Mouse (Mus musculus) embryonic facial prominence, embryonic 12.5 days (tissue): ENCODE results near the gene Kank2. TPM values are rescaled to one million over a fixed set of nuclear protein-coding genes. Genes with fewer than 3 reads are reported as not detected.

ENCODE experiments used
- ATAC-seq: fragments of 200-750 bp; cut with Nextera tagmentation; 2 replicates; pipeline ENCODE4 v1.8.0; 2017; ENCODE audit not compliant: insufficient number of reproducible peaks, insufficient read depth, low FRiP score, low TSS enrichment
- H3K27ac ChIP-seq: fragments of 300-500 bp; sonication (generic); 2 replicates; pipeline ENCODE4 v1.5.1; 2016; ENCODE audit warnings: mild to moderate bottlenecking
- H3K27me3 ChIP-seq: fragments of 300-500 bp; sonication (generic); 2 replicates; pipeline ENCODE4 v1.6.1; 2016; ENCODE audit warnings: mild to moderate bottlenecking, moderate library complexity
- H3K36me3 ChIP-seq: fragments of 300-500 bp; sonication (generic); 2 replicates; pipeline ENCODE4 v1.6.1; 2016; ENCODE audit warnings: mild to moderate bottlenecking
- H3K4me1 ChIP-seq: fragments of 300-500 bp; sonication (generic); 2 replicates; pipeline ENCODE4 v1.6.1; 2016
- H3K4me2 ChIP-seq: fragments of 300-500 bp; sonication (generic); replicated peaks from 2 replicates; pipeline ENCODE4 v1.6.1; 2016; ENCODE audit warnings: mild to moderate bottlenecking, moderate library complexity
- H3K4me3 ChIP-seq: fragments of 300-500 bp; sonication (generic); 2 replicates; pipeline ENCODE4 v1.5.1; 2016; ENCODE audit warnings: mild to moderate bottlenecking
- H3K9ac ChIP-seq: fragments of 300-500 bp; sonication (generic); 2 replicates; pipeline ENCODE4 v1.6.1; 2016; ENCODE audit warnings: mild to moderate bottlenecking, moderate library complexity
- H3K9me3 ChIP-seq: fragments of 300-500 bp; sonication (generic); 2 replicates; pipeline ENCODE4 v1.6.1; 2016; ENCODE audit warnings: mild to moderate bottlenecking, moderate library complexity
- WGBS: fragments of 180-500 bp; shearing (Covaris S2); methylation state at CpG from one replicate; pipeline ENCODE4 v1.1.7; 2016; 5-methylcytosine and 5-hydroxymethylcytosine counted together
- polyA plus RNA-seq: library from polyadenylated mRNA; unstranded; fragments of >200 nt; fragmentation: Nextera tagmentation; extraction: Ambion mirVana; gene quantifications from 2 replicates; pipeline ENCODE4 v1.2.1, GENCODE M21; 2016

The Kank2 gene
- polyA plus RNA-seq, 1 experiment from 2014 or later = 20.4 TPM

DNA sequence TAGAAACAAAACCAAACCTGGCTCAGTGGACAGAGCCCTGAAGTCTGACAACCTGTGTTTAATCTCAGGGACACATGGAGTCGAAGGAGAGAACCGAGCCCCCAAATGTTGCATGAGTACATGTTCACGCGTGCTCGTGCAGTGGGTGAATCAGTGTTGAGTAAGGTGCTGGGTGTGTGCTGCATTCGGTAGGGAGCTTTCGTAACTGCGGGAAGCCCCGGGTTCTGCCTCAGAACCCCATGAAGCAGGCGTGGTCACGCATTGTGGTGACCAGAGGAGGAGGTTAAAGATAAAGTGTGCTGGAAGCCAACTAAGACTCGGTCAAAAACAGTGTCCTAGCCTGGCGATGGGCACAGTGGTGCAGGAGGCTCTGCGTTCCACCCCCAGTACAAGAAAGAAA is 58.1 kb downstream of the Kank2 start:
- ATAC-seq = no peak
- WGBS = 98% methylated on average over 14 of the region's 14 CpGs

DNA sequence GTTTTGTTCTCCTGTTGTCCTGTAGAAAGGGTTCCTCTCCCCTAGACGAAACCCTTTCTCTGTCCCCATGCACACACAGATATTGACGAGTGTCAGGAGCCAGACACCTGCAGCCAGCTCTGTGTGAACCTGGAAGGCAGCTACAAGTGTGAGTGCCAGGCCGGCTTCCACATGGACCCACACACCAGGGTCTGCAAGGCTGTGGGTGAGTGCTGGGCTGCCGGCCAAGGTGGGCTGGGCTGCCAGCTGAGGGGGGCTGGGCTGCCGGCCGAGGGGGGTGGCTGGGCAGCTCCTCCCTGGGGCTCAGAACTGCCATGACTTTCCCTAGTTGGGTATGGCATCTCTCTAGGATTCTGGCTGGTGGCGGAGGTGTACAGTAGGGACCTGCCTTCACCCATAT is 59.8 kb downstream of the Kank2 start:
- Histone ChIP-seq H3K9me3 (no peaks in the 10 kb centered on the region), H3K9ac (no peak overlapping the region), H3K27me3 (no peaks in the 10 kb centered on the region), H3K36me3 (peaks cover 87% of the 10 kb centered on the region), H3K27ac (no peak overlapping the region), H3K4me1 (no peaks in the 10 kb centered on the region), H3K4me2 (no peak overlapping the region), H3K4me3 (no peak overlapping the region)
- 85% methylated on average over 7 of the region's 7 CpGs for whole genome bisulfite sequencing
- no peak for ATAC-seq

More for the DNA sequence above, 58.1 kb downstream of the Kank2 start:
- Histone ChIP-seq H3K4me2 (no peak overlapping the region), H3K4me1 (no peaks in the 10 kb centered on the region), H3K9me3 (no peaks in the 10 kb centered on the region), H3K4me3 (no peak overlapping the region), H3K27ac (no peak overlapping the region), H3K27me3 (no peaks in the 10 kb centered on the region), H3K9ac (no peak overlapping the region), H3K36me3 (peaks cover 87% of the 10 kb centered on the region)

DNA sequence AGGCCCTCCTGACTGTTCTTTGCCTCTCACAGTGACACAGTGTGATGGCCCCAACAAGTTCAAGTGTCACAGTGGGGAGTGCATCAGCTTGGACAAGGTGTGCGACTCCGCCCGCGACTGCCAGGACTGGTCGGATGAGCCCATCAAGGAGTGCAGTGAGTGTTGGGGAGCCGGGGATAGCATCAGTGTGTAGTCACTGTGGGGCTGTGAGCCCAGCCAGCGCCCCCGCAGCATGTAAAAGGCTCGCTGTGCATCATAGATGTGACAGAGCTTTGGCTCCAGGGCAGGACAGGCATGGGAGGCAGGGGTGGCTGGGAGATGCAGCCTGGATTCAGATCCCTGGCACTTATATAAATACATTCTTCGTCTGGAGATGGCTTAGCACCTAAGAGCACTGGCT is 61.4 kb downstream of the Kank2 start:
- Histone ChIP-seq H3K4me2 (no peak overlapping the region), H3K9me3 (no peaks in the 10 kb centered on the region), H3K27me3 (no peaks in the 10 kb centered on the region), H3K9ac (no peak overlapping the region), H3K4me1 (no peaks in the 10 kb centered on the region), H3K4me3 (no peak overlapping the region), H3K27ac (no peak overlapping the region), H3K36me3 (peaks cover 91% of the 10 kb centered on the region)
- no peak for ATAC-seq
- 94% methylated on average over 10 of the region's 10 CpGs for WGBS

DNA sequence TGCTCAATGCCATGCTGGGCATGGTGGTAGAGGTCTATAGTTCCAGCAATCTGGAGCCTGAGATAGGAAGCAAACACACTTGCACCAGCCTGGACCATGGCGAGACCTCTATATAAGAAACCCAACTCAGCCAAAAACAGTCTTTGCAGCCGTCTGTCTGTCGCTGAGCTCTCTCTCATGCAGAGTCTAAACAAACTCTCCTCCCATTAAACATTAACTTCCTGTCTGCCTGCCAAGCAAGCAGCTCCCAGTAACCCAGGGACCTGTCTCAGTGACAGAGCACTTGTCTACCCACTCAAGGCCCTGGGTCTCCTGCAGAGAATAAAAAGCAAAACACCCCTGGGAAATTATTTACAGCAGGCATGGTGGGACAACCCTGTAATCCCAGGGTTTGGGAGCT is 62.0 kb downstream of the Kank2 start:
- ATAC-seq = no peak
- no peaks in the 10 kb centered on the region for H3K9me3 ChIP-seq
- H3K27ac ChIP-seq = no peak overlapping the region
- H3K4me2 ChIP-seq = no peak overlapping the region
- no peak overlapping the region for H3K4me3 ChIP-seq
- no peaks in the 10 kb centered on the region for H3K4me1 ChIP-seq
- H3K27me3 ChIP-seq = no peaks in the 10 kb centered on the region
- peaks cover 91% of the 10 kb centered on the region for H3K36me3 ChIP-seq
- H3K9ac ChIP-seq = no peak overlapping the region
- 86% methylated on average over 3 of the region's 3 CpGs for WGBS

DNA sequence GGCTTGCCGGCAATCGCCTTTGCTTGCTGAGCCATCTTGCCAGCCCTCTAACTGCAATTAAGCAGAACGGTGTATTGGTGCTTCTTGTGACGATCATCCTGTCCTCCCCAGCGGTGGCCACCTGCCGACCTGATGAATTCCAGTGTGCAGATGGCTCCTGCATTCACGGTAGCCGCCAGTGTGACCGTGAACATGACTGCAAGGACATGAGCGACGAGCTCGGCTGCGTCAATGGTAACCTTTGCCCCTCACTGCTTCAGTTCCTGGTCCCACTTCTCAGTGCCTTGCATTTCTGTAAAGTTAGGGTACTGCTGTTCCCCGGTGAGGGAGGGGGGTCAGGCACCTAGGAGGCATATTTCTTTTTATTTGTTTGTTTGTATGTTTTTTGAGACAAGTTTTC is 63.4 kb downstream of the Kank2 start:
- Histone ChIP-seq H3K27ac (no peak overlapping the region), H3K36me3 (peaks cover 91% of the 10 kb centered on the region), H3K27me3 (no peaks in the 10 kb centered on the region), H3K4me3 (no peak overlapping the region), H3K9me3 (no peaks in the 10 kb centered on the region), H3K4me2 (no peak overlapping the region), H3K9ac (no peak overlapping the region), H3K4me1 (no peaks in the 10 kb centered on the region)
- WGBS = 91% methylated on average over 14 of the region's 14 CpGs
- ATAC-seq = no peak

DNA sequence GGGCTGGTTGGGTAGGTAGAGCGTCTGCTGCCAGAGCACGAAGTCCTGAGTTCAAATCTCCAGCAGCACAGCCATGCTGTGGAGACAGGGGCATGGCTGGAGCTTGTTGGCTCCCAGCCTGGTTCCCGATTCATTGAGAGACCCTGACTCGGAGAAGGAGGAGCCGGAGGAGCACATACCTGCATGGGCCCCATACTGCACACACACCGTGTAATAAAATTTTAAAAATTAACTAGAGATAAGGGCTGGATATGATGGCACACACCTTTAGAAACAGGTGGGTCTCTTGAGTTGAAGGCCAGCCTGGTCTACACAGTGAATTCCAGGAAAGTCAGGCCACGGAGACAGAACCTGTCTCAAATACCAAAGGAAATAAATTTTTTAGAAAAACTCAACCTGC is 64.6 kb downstream of the Kank2 start:
- H3K4me3 ChIP-seq = no peak overlapping the region
- peaks cover 88% of the 10 kb centered on the region for H3K36me3 ChIP-seq
- no peak for ATAC-seq
- H3K4me1 ChIP-seq = no peaks in the 10 kb centered on the region
- no peaks in the 10 kb centered on the region for H3K9me3 ChIP-seq
- 98% methylated on average over 7 of the region's 7 CpGs for WGBS
- no peak overlapping the region for H3K9ac ChIP-seq
- H3K27me3 ChIP-seq = no peaks in the 10 kb centered on the region
- no peak overlapping the region for H3K4me2 ChIP-seq
- no peak overlapping the region for H3K27ac ChIP-seq

DNA sequence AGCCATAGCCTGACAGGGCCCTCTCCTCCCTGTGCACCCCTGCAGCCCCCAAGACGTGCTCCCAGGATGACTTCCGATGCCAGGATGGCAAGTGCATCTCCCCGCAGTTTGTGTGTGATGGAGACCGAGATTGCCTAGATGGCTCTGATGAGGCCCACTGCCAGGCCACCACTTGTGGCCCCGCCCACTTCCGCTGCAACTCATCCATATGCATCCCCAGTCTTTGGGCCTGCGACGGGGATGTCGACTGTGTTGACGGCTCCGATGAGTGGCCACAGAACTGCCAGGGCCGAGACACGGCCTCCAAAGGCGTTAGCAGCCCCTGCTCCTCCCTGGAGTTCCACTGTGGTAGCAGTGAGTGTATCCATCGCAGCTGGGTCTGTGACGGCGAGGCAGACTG is 65.1 kb downstream of the Kank2 start:
- WGBS = 96% methylated on average over 17 of the region's 17 CpGs
- ATAC-seq = no peak
- H3K36me3 ChIP-seq = peaks cover 87% of the 10 kb centered on the region
- no peaks in the 10 kb centered on the region for H3K4me1 ChIP-seq
- no peak overlapping the region for H3K4me3 ChIP-seq
- no peak overlapping the region for H3K9ac ChIP-seq
- H3K27ac ChIP-seq = no peak overlapping the region
- no peaks in the 10 kb centered on the region for H3K9me3 ChIP-seq
- no peak overlapping the region for H3K4me2 ChIP-seq
- H3K27me3 ChIP-seq = no peaks in the 10 kb centered on the region

DNA sequence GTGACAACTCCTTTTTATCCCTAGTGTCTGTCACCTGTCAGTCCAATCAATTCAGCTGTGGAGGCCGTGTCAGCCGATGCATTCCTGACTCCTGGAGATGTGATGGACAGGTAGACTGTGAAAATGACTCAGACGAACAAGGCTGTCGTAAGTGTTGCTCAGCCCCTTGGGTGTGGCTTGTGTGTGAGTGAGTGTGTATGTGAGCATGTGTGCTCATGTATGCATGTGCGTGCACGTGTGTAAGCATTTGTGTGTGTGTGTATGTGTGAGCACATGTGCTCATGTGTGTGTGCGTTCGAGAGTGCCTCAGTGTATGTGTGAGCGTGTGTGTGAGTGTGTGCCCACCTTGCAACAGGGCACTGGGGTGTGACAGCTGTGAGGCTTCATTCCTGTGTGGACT is 66.3 kb downstream of the Kank2 start:
- Histone ChIP-seq H3K4me3 (no peak overlapping the region), H3K4me1 (no peaks in the 10 kb centered on the region), H3K36me3 (peaks cover 76% of the 10 kb centered on the region), H3K27ac (no peak overlapping the region), H3K9me3 (no peaks in the 10 kb centered on the region), H3K27me3 (no peaks in the 10 kb centered on the region), H3K4me2 (no peak overlapping the region), H3K9ac (no peak overlapping the region)
- WGBS = 94% methylated on average over 9 of the region's 9 CpGs
- ATAC-seq = no peak

DNA sequence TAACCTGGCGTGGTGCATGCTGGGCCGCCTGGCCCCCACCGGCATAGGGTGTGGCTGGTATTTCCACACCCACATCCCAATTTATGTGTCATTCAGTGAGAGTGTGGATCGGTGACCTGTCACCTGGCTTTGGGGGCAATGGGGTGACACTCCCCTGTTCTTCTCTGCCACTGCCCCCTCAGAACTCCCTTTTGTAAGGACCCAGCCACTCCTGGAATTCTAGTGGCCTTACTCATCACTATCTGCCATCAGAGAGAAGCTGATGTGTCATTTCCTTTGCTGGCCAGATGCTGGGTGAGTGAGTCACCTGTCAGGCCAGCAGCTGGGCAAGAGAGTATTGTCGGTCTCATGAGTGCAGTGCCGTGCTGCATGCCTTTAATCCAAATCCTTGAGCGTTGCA is 69.3 kb downstream of the Kank2 start:
- no peak overlapping the region for H3K9ac ChIP-seq
- no peak for ATAC-seq
- peaks cover 15% of the 10 kb centered on the region for H3K4me1 ChIP-seq
- H3K9me3 ChIP-seq = no peaks in the 10 kb centered on the region
- H3K4me2 ChIP-seq = no peak overlapping the region
- 84% methylated on average over 6 of the region's 7 CpGs for WGBS
- peaks cover 54% of the 10 kb centered on the region for H3K36me3 ChIP-seq
- H3K27me3 ChIP-seq = no peaks in the 10 kb centered on the region
- H3K27ac ChIP-seq = no peak overlapping the region
- no peak overlapping the region for H3K4me3 ChIP-seq

DNA sequence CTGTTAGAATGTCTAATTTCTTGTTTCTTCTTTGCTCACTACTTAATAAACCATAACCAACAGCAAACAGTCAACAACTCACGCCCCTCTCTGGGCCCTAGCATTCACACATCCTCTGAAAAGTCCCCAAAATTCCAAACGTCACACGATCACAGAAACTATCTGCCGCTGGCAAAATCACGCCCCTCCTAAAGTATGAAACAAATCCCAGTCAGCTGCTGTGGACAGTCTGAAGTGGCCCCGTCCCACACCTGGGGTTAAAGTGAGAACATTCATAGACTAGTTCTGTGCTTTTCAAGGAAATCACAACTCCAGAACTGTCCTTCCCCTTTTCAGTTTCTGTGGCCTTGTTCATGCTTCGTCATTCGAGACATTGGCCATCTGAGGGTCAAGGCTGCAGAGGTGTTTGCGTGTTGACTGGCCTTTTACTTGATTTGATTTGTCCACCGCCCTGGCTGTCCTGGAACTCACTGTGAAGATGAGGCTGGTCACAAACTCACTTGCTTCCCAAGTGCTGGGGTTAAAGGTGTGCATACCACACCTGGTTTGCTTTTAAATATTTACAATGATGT is 70.2 kb downstream of the Kank2 start:
- peaks cover 15% of the 10 kb centered on the region for H3K4me1 ChIP-seq
- no peak overlapping the region for H3K9ac ChIP-seq
- no peak overlapping the region for H3K27ac ChIP-seq
- no peak overlapping the region for H3K4me2 ChIP-seq
- H3K27me3 ChIP-seq = no peaks in the 10 kb centered on the region
- WGBS = 88% methylated on average over 10 of the region's 10 CpGs
- peaks cover 44% of the 10 kb centered on the region for H3K36me3 ChIP-seq
- no peaks in the 10 kb centered on the region for H3K9me3 ChIP-seq
- H3K4me3 ChIP-seq = no peak overlapping the region
- ATAC-seq = no peak

DNA sequence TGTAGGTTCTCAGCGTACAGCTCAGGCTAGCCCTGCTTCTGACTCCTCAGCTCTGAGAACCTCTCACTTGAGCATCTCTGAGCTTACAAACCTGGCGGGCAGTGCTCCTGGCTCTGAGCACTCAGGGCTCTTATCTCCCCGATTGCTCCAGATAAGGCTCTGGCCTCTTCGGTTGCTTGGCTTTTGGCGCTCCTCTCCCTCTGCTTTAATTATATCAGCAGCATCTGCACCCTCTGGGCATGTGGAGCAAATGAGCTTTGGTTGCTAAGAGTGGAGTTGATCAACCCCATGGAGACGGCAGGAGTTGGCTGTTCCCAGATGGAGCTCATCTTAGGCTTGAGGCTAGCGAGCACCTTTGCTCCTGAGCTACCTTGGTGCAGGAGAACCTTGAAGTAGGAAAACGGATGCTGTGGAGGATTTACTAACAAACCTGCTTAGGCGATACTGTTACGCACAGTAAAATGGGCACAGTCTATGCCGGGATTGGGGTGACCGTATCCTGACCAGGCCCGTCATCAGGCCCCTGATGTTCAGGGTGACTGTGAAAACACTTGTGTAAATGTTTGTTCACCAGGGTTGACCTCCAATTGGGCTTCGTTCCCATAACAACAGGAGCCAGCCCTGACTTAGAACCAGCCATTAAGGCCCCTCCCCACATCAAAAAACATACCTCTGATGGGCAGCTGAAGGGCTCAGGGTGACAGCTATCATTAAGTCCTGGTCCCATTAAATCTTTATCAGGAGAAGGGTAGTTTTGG is 72.1 kb downstream of the Kank2 start:
- no peaks in the 10 kb centered on the region for H3K27me3 ChIP-seq
- ATAC-seq = no peak
- 79% methylated on average over 14 of the region's 14 CpGs for WGBS
- no peak overlapping the region for H3K9ac ChIP-seq
- H3K4me2 ChIP-seq = peak overlapping the region; percentile 62; the same call in 1 of the 2 replicates
- H3K36me3 ChIP-seq = peaks cover 25% of the 10 kb centered on the region
- H3K27ac ChIP-seq = no peak overlapping the region
- H3K9me3 ChIP-seq = no peaks in the 10 kb centered on the region
- 0 out of 2 replicates have a peak overlapping the region, but pooled peaks have one; percentile 14 for H3K4me3 ChIP-seq
- H3K4me1 ChIP-seq = peaks cover 15% of the 10 kb centered on the region
